Mouse (Mus musculus) kidney, embryonic 15.5 days (tissue): ENCODE measurements around the gene Ampd3. TPM values are rescaled to one million over a fixed set of nuclear protein-coding genes. Genes with fewer than 3 reads are reported as not detected.

Experiments used
- ATAC-seq: fragments of 200-750 bp; cut with Nextera tagmentation; replicated peaks from 2 replicates; pipeline ENCODE4 v1.8.0; 2017; ENCODE audit warnings: moderate TSS enrichment; ENCODE audit not compliant: low FRiP score
- H3K27ac ChIP-seq: fragments of 300-500 bp; sonication (generic); 2 replicates; pipeline ENCODE4 v1.5.1; 2015; ENCODE audit warnings: mild to moderate bottlenecking, inconsistent platforms
- H3K27me3 ChIP-seq: fragments of 300-500 bp; sonication (generic); 2 replicates; pipeline ENCODE4 v1.6.1; 2015; ENCODE audit warnings: inconsistent platforms
- H3K36me3 ChIP-seq: fragments of 300-500 bp; sonication (generic); 2 replicates; pipeline ENCODE4 v1.6.1; 2015; ENCODE audit warnings: inconsistent platforms
- H3K4me1 ChIP-seq: fragments of 300-500 bp; sonication (generic); 2 replicates; pipeline ENCODE4 v1.6.1; 2015; ENCODE audit warnings: inconsistent platforms
- H3K4me2 ChIP-seq: fragments of 300-500 bp; sonication (generic); 2 replicates; pipeline ENCODE4 v1.6.1; 2015; ENCODE audit warnings: moderate library complexity, mild to moderate bottlenecking, inconsistent platforms
- H3K4me3 ChIP-seq: fragments of 300-500 bp; sonication (generic); replicated peaks from 2 replicates; pipeline ENCODE4 v1.5.1; 2015; ENCODE audit warnings: mild to moderate bottlenecking, inconsistent platforms
- H3K9ac ChIP-seq: fragments of 300-500 bp; sonication (generic); 2 replicates; pipeline ENCODE4 v1.6.1; 2015; ENCODE audit warnings: mild to moderate bottlenecking, inconsistent platforms
- H3K9me3 ChIP-seq: fragments of 300-500 bp; sonication (generic); replicated peaks from 2 replicates; pipeline ENCODE4 v1.6.1; 2016; ENCODE audit warnings: inconsistent platforms
- WGBS: fragments of 180-500 bp; shearing (Covaris S2); methylation state at CpG from one replicate; pipeline ENCODE4 v1.1.7; 2015; ENCODE audit warnings: mixed read lengths; 5-methylcytosine and 5-hydroxymethylcytosine counted together
- polyA plus RNA-seq: library from polyadenylated mRNA; unstranded; fragments of >200 nt; fragmentation: Nextera tagmentation; extraction: Ambion mirVana; gene quantifications from 2 replicates; pipeline ENCODE4 v1.2.1, GENCODE M21; 2015

Gene Ampd3
- polyA plus RNA-seq, 1 experiment from 2014 or later: 9.8 TPM

DNA sequence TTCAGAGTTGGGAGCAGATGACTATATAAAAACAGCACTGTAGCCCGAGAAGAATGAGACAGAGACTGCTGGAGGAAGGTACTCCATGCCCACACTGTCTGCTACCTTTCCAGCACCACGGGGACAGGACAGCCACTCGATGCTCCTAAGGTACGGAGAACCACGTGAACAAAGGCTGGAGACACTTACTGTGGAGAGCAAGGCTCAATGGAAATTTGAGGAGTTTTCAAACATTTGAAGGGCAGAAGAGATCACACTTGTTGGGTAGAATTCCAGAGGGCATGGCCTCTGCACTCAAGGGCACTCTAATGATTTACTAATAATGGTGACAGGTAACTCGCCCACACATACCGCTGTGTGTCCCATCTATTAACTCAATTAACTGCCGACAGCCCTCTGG, 55.1 kb downstream of the Ampd3 start:
- Histone ChIP-seq H3K27ac (no peak overlapping the region), H3K4me3 (no peak overlapping the region)
- 33% methylated on average over 8 of the region's 8 CpGs for WGBS

DNA sequence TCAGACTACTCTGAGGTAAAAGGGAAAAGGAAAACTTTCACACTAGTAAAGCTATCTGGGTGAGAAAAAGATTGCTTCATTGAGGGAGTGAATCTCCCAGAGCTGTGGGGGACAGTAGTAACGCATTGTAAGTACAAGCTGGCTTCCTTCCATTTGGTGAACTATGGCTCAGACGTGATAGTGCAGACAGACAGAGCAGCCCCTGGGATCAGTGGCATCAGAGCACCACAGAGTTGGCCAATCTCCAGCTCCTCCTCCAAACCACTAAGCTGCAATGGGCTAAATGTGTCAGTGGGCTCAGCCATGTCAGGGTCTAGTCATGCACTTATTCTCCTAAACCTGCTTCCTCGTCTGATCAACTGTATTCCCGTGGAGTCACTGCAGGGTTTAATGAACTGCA, 55.6 kb downstream of the Ampd3 start:
- Histone ChIP-seq H3K4me2 (no peak overlapping the region), H3K9me3 (no peaks in the 10 kb centered on the region), H3K27ac (no peak overlapping the region), H3K36me3 (peaks cover 56% of the 10 kb centered on the region), H3K27me3 (no peaks in the 10 kb centered on the region), H3K4me1 (peaks cover 26% of the 10 kb centered on the region), H3K4me3 (no peak overlapping the region), H3K9ac (no peak overlapping the region)
- ATAC-seq: no peak
- WGBS: 60% methylated on average over 4 of the region's 4 CpGs

More for the DNA sequence above, 55.1 kb downstream of the Ampd3 start:
- ATAC-seq: no peak
- H3K4me2 ChIP-seq: no peak overlapping the region
- H3K9ac ChIP-seq: no peak overlapping the region
- H3K9me3 ChIP-seq: no peaks in the 10 kb centered on the region
- H3K4me1 ChIP-seq: peaks cover 29% of the 10 kb centered on the region
- H3K27me3 ChIP-seq: no peaks in the 10 kb centered on the region
- H3K36me3 ChIP-seq: peaks cover 51% of the 10 kb centered on the region

DNA sequence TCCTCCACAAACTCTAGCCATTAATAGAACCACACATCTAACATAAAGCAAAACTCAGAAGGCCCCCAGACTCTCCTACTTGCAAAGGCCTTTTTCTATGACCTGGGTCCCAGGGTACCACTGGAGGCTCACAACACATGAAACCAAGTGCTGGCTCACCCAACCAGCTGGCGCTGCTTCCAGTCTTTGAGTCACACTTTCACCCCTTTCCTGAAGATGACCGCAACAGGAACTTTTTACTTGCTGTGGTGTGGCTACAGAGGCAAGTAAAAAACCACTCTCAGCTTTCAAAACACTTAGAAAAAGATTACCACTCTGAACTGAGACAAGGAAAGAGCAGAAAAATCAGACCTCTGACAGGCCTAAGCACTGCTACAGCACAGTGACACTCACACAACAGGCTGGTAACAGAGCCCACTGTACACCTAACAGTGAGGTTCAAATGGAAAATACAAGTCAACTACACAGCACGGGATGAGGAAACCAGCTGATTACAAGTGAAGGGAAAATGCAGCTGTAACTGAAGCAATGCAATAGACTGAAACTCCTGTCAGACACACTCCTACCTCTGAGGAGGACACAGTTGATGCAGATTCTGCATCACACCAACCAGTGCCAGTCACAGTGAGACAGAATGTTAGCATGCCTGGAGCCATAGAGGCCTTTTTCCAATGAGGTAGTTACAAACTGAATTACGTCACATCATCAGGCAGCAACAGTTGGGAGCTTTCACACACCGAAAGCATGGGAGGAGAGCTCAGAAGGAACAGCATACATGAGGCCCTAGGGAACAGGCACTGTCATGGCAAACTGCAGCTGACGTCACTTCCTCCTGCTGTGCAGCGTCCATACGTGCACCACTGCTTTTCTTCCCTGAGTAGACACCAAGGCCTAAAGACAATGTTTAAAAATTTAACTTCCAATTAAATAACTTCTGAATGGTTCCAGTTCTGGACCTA, 56.3 kb downstream of the Ampd3 start:
- H3K4me2 ChIP-seq: no peak overlapping the region
- no peaks in the 10 kb centered on the region for H3K27me3 ChIP-seq
- no peak overlapping the region for H3K9ac ChIP-seq
- H3K27ac ChIP-seq: no peak overlapping the region
- peaks cover 22% of the 10 kb centered on the region for H3K4me1 ChIP-seq
- WGBS: 75% methylated on average over 8 of the region's 8 CpGs
- H3K36me3 ChIP-seq: peaks cover 63% of the 10 kb centered on the region
- no peak overlapping the region for H3K4me3 ChIP-seq
- no peaks in the 10 kb centered on the region for H3K9me3 ChIP-seq
- no peak for ATAC-seq

DNA sequence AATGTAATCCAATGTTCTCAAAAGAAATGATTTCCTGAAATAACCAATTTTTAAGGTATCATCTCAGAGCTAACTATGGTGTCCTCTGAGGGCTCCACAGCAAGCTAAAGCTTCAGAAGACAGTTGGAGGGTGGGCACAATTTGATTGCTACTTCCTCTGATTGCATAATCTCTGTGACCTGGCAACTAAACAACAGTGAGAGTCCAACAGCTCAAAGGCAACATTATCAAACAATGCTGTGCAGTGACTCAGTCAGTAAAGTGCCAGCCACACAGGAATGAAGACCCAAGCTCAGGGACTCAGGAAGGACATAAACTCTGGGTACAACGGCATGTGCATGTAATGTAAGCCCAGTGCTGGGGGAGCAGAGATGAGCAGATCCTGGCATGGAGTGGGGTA, 65.0 kb downstream of the Ampd3 start:
- Histone ChIP-seq H3K36me3 (peaks cover 61% of the 10 kb centered on the region), H3K27ac (no peak overlapping the region), H3K4me2 (no peak overlapping the region), H3K9me3 (no peaks in the 10 kb centered on the region), H3K4me1 (no peaks in the 10 kb centered on the region), H3K4me3 (no peak overlapping the region), H3K27me3 (no peaks in the 10 kb centered on the region), H3K9ac (no peak overlapping the region)
- 97% methylated on average over 1 of the region's 1 CpGs for WGBS
- no peak for ATAC-seq

DNA sequence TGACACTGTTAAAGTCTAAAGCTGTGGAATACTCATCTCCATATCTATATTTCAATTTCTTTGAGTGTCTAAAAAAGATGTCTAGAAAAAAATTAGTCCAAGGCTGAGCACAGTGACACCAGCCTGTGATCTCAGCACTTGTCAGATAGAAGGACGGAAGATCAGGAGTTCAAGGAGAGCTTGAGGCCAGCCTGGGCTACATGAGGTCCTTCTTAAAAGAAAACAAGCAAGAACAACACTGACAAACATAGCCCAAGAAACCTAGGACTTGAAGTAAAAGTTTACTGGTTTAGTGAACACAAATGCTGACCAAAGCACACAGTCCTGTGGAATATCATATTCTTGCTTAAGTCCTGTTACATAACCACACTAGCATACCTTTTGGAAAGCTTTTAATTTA, 66.0 kb downstream of the Ampd3 start:
- Histone ChIP-seq H3K27ac (no peak overlapping the region), H3K36me3 (peaks cover 51% of the 10 kb centered on the region), H3K4me3 (no peak overlapping the region), H3K9ac (no peak overlapping the region), H3K9me3 (no peaks in the 10 kb centered on the region), H3K27me3 (no peaks in the 10 kb centered on the region), H3K4me1 (no peaks in the 10 kb centered on the region), H3K4me2 (no peak overlapping the region)
- 94% methylated on average over 1 of the region's 1 CpGs for WGBS
- ATAC-seq: no peak

DNA sequence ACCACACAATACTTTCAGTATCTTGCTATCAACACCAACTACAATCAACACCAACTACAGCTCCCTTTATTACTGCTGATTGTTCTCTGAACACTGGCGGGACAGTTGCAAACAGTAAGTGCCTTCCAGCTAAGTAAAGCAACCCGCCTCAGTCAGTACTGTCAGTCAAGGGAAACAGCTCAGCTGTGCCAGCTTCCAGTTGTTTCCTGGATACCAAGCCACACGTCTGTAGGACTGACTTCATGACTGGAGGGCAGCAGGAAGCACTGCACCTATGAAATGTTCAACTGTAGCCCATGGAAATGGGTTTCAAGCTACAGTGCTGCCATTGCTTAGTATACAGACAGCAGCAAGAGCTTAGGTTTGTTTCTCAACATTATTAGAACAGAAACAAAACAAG, 66.5 kb downstream of the Ampd3 start:
- Histone ChIP-seq H3K27me3 (no peaks in the 10 kb centered on the region), H3K4me3 (no peak overlapping the region), H3K36me3 (peaks cover 46% of the 10 kb centered on the region), H3K9ac (no peak overlapping the region), H3K4me1 (no peaks in the 10 kb centered on the region), H3K27ac (no peak overlapping the region), H3K9me3 (no peaks in the 10 kb centered on the region), H3K4me2 (no peak overlapping the region)
- WGBS: 57% methylated on average over 3 of the region's 3 CpGs
- no peak for ATAC-seq

DNA sequence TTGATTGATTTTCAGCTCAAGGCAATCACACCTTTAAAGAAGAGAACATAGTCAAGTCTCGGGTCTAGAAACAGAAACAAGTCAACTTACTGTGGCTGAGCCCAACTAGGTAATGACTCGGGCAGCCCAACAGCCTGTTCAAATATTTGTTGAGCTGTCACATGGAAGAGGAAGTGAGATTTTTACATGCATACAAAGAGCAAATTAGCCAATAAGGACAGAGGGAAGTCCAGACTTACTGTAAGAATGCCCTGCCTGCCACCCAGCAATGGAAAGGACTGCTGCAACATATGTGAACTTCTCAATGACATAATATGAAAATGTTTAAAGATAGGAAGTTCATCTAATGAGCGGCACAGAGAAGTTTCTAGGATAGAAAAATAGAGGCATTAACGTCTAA, 72.3 kb downstream of the Ampd3 start:
- H3K4me1 ChIP-seq: peaks cover 8% of the 10 kb centered on the region
- H3K36me3 ChIP-seq: peaks cover 14% of the 10 kb centered on the region
- no peak overlapping the region for H3K27ac ChIP-seq
- H3K9ac ChIP-seq: no peak overlapping the region
- no peaks in the 10 kb centered on the region for H3K27me3 ChIP-seq
- H3K4me2 ChIP-seq: no peak overlapping the region
- ATAC-seq: no peak
- H3K9me3 ChIP-seq: no peaks in the 10 kb centered on the region
- 71% methylated on average over 4 of the region's 4 CpGs for WGBS
- no peak overlapping the region for H3K4me3 ChIP-seq

DNA sequence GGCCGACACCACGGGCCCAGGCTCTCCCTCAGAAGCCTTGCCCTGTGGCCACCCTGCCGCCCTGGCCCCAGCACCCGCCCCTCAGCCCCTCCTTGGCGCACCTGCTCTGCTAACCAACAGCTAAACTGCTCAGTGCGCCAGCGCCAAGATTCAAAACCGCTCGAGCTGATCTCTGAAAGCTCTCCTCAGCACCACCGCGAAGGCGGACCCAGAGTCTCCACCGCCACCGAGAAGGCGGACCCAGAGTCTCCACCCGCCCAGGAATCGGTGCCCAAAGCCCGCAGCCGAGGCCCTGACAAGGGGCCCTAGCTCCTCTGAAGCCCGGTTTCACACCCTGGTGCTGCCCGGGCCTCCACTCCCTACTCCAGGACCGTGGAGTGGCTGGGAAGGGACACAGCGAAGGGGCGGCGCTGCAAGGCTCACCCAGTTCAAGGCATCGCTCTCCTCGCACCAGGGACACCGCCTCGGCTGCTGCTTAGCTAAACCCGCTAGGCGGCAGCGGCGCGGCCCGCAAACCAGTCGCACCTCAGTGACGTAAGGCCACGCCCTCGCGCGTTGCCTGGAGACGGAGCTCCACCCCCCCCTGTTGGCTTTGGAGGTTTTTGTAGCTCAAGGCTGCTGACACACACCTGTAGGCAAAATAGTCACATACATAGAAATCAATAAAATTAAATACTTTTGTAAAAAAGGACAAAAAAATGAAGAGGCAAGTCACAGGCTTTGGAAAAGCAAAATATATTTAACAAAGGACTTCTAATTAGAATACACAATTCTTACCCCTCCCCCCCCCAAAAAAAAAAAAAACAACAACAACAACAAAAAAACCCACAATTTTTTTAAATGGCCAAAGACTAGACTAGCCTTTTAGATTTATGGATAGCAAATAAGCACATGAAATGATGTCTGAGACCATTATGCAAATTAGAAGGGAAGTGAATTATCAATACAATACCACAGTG, 76.2 kb downstream of the Ampd3 start, which contains the start of gene Rnf141:
Gene Rnf141 (minus strand): TSS at position 542 of the 959 bp plus-strand sequence.
- H3K4me2 ChIP-seq: peak within 1 kb of the TSS; percentile 71
- no peaks in the 10 kb centered on the region for H3K9me3 ChIP-seq
- peaks cover 8% of the 10 kb centered on the region for H3K4me1 ChIP-seq
- ATAC-seq: peak; percentile 94
- peak within 1 kb of the TSS; percentile 97 for H3K27ac ChIP-seq
- H3K27me3 ChIP-seq: no peaks in the 10 kb centered on the region
- H3K9ac ChIP-seq: peak within 1 kb of the TSS; percentile 90
- under 1% methylated on average over 42 of the region's 42 CpGs for WGBS
- H3K4me3 ChIP-seq: peak within 1 kb of the TSS; percentile 90
- 0 out of 2 replicates have a peak, but pooled peaks cover 3% of the 10 kb centered on the region for H3K36me3 ChIP-seq

DNA sequence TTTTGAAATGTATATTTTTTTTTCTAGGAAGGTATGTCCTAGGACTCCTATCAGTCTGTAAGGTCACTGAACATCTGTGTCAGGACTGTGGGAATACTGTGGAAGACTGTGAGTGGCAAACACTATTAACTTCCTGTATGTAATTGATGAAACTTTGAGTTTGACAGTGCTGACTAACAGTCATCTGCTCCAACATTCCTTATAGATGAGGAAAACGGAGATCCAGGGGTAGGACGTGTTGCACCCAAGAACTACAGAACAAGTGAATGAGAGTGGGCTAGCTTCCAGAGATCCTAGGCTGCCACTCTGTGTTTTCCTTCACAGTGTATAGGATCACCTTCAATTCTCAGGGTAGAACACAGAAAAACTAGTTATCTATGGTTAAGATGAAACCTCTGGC, 79.3 kb downstream of the Ampd3 start:
- Histone ChIP-seq H3K27me3 (no peaks in the 10 kb centered on the region), H3K9me3 (no peaks in the 10 kb centered on the region), H3K4me2 (no peak overlapping the region), H3K4me3 (no peak overlapping the region), H3K9ac (no peak overlapping the region), H3K4me1 (peaks cover 24% of the 10 kb centered on the region), H3K36me3 (no peaks in the 10 kb centered on the region), H3K27ac (no peak overlapping the region)
- no peak for ATAC-seq
- WGBS: 76% methylated on average over 2 of the region's 2 CpGs

DNA sequence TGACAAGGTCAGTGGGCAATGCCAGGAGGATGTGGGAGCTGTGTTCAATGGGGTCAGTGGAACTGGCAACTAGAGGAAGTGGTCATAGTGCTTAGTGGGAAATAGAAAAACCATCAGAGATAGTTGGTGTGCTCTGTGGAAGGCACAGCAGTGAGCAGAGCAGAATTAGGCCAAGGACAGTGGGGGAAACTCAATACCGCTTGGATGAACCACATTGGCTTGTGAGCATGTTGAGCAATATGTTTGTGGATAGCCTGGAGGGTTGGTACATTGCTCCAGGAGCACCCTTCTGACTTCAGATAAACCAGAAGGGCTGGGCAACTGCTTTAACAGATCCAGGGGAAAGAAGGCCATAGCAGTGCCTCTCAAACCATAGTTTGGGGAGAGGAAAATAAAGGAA, 80.4 kb downstream of the Ampd3 start:
- no peak overlapping the region for H3K9ac ChIP-seq
- H3K9me3 ChIP-seq: no peaks in the 10 kb centered on the region
- no peak overlapping the region for H3K27ac ChIP-seq
- 86% methylated on average over 1 of the region's 1 CpGs for WGBS
- no peaks in the 10 kb centered on the region for H3K36me3 ChIP-seq
- peaks cover 21% of the 10 kb centered on the region for H3K4me1 ChIP-seq
- H3K27me3 ChIP-seq: no peaks in the 10 kb centered on the region
- no peak overlapping the region for H3K4me2 ChIP-seq
- H3K4me3 ChIP-seq: no peak overlapping the region
- no peak for ATAC-seq

DNA sequence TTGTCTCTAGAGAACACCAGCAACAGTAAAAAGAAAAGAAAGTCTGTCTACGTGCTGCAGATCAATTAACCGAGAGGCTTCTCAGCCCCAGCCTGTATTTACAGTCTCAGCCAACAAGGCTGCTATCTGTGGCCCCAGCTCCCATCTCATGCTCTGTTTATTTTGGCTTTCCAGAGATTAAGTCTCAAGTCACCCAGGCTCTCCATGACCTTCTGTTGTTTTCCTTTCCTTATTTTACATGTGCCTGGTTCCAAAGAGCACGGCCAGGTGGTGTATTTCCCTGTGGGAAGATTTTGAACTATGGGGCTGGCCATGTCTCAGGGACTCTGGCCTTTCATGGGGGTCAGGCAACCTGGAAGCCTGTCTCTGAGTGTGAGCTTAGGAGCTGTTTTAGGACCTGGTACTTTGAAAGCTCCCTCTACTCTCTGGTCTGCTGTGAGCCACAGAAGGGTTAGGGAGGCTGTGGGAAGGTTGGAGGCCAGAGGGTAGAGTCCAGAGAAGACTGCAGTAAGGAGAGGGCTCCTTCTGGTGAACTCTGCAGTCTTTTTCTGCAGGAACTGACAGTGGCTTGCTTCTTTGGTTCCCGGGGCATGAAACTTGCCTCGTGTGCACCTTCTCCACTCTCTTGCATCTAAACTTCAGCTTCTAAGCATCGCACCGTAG, 83.7 kb downstream of the Ampd3 start:
- Histone ChIP-seq H3K36me3 (no peaks in the 10 kb centered on the region), H3K27ac (peak overlapping the region; percentile 72), H3K4me2 (no peak overlapping the region), H3K4me1 (peaks cover 42% of the 10 kb centered on the region), H3K9ac (no peak overlapping the region), H3K27me3 (no peaks in the 10 kb centered on the region), H3K9me3 (no peaks in the 10 kb centered on the region), H3K4me3 (no peak overlapping the region)
- 48% methylated on average over 7 of the region's 7 CpGs for WGBS
- ATAC-seq: peak; percentile 63
